Mouse (Mus musculus): Measurements from ENCODE around the gene Emp2. TPM values are rescaled to one million over a fixed set of nuclear protein-coding genes. Genes with fewer than 3 reads are reported as not detected.
A peak's percentile ranks its signal among the peaks of the same experiment; 100 is the strongest.
"Not testable (repeated sequence)": the region's sequence is repeated elsewhere in the genome, so short reads cannot be mapped to it uniquely, and the experiment has no call there.

Emp2 gene
- total RNA-seq, 2 experiments from 2014 or later, result 19.8 to 22.7 TPM

GRCm38 (mm10) chr16:10280286-10280951, 33.3 kb downstream of the Emp2 start:
- intact Hi-C loops (cut with DNase I), result loop anchor here (5.0 kb wide), 1 partner anchor 117 kb away; the partner anchor contains the start of gene Tekt5
- DNase-seq (ENCODE audit: low spot score in 2 of 2), result peak; percentile 81 to 89

DNA sequence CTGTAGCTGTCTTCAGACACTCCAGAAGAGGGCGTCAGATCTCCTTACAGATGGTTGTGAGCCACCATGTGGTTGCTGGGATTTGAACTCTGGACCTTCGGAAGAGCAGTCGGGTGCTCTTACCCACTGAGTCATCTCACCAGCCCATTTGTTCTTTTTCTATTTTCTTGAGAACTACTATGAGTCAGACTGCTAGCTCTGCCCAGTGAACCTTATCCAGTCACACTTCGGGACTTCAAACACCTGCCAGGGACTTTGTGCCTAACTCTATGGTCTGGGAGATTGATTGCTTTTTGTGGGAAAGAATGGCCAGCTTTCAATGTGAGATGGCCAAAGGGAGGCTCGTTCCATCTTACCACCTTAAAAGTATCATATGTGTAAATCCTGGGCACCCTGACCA, 37.0 kb downstream of the Emp2 start:
- DNase-seq (ENCODE audit: low spot score in 2 of 2), result not testable (repeated sequence)
- intact Hi-C loops (cut with DNase I), result loop anchor here (5.0 kb wide), 1 partner anchor 246 kb away; no protein-coding TSS in a partner anchor

DNA sequence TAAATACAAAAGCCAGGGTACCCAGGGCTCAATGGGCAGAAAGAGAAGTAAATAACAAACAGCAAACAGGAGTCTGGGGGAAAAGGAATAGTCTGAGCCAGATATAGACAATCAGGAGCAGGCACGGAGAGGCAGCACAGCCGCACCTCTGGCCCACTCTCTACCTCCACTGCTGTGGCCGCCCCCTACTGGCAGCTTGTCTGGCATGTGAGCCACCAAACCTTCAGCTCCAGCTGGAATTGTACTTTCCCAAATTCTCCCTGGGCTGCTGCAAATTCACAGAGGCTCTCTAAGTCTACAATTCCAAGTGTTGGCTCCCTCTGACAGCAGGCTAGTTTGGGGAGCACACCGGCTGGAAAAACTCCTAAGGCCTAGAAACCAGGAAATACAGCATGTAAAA, 39.3 kb downstream of the Emp2 start:
- DNase-seq (ENCODE audit: low spot score in 2 of 2), result no peak
- intact Hi-C loops (cut with DNase I), result no loop called here

DNA sequence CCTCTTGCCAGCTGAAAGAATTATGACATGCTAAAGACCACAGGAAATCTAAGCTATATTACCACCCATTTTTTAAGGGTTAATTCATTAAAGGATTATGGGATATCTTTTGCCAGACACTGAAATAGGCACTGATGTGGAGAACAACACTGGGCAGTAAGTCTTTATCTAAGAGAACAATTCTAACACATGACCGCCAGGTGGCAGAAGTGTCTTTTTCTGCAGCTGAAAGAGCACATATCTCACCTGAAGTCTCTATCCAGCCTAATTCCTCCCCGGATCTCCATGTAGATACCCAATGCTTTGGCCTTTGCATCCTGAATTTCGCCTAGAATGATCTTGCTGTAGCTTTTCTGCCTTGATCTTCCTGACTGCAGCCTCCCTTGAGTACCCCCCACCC, 41.5 kb downstream of the Emp2 start:
- peak; percentile 55 to 73 for DNase-seq (ENCODE audit: low spot score in 2 of 2)
- intact Hi-C loops (cut with DNase I), result no loop called here

DNA sequence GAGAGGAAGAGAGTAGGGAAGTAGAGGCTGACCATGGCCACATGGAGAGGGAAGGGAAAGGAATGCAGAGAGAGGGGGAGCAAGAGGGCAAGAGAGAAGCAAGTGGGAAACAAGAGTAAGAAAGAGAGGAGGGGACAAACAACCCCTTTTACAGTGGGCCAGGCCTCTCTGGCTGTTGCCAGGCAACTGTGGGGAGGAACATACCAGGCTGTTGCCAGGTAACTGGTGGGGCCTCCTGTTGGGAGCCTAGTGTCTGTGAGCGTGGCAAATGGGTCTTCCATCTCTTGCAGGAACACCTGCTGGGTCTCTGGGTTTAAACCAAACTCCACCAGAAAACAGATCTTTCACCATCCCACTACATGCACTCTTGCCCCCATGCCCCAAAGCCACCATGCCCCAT, 59.8 kb downstream of the Emp2 start:
- intact Hi-C loops (cut with DNase I), result no loop called here
- no peak for DNase-seq (ENCODE audit: low spot score in 2 of 2)

- no peak for DNase-seq (ENCODE audit: low spot score in 2 of 2)
- intact Hi-C loops (cut with DNase I), result no loop called here
Observed at GRCm38 (mm10) chr16:10236601-10237000, 77.2 kb downstream of the Emp2 start.

Small RNA genes within 50 kb of the gene (microRNA-seq; reads per million reads assigned to microRNA genes)
- gene Gm22932, result 0 reads per million in 2 experiments

Other genes with a start within 250 kb of the Emp2 start
- not detected for gene Rpl39l, start 143.7 kb downstream of the Emp2 start, total RNA-seq (2021)
- gene Atf7ip2, start 121.3 kb downstream of the Emp2 start, total RNA-seq (2021), result not detected
- gene Tekt5, start 81.5 kb upstream of the Emp2 start, total RNA-seq (2021), result 1 to 10 TPM; 4.1 to 6.5 TPM
- gene Nubp1, start 98.0 kb upstream of the Emp2 start, total RNA-seq (2021), result 10 to 100 TPM; 17.2 to 17.8 TPM
- 10 to 100 TPM; 33.6 to 36.0 TPM for gene Tvp23a, start 133.4 kb upstream of the Emp2 start, total RNA-seq (2021)
- gene Ciita, start 166.1 kb upstream of the Emp2 start, total RNA-seq (2021), result under 1 TPM in 1 of 2 experiments, not detected in 1; 0.04 TPM
- 10 to 100 TPM; 43.5 to 50.3 TPM for gene Dexi, start 229.1 kb upstream of the Emp2 start, total RNA-seq (2021)
- 10 to 100 TPM; 74.1 to 76.7 TPM for gene Clec16a, start 231.4 kb upstream of the Emp2 start, total RNA-seq (2021)